Mouse (Mus musculus) kidney, adult 18-20 months (tissue): ENCODE measurements around the gene Gm20388.

Experiments
- DNase-seq: peaks from one replicate; pipeline ENCODE4 v3.0.0; 2021

Gene Gm20388

DNA sequence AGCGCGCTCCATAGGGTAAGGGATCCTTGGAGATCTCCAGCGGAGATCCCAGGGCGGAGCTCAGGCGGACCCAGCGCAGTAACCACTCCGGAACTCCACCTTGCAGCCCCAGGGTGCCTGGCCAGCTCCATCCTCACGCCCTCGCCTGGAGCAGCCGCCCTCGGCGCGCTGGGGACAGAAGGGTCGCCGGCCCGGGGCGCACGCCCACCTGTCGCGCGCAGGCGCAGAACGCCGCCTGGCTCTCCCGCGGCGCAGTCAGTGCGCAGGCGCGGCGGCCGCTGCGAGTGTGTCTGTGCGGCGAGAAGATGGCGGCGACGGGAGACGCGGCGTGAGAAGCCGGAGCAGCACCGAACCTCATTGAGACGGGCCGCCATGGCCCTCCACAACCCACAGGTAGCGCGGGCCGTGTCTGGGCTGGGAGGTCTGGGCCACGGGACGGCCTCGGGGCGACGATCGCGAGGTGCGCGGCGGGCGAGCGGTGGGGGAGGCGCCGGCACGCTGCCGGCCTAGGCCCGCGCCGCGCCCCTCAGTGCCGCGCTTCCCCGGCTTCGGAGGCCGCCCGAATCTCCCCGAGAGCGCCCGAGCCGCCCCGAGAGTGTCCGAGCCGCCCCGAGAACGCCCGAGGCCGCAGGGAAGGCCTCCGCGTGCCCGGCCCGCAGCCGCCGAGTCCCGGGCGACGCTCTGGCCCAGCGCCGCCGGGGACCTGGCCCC is at the start of gene Gm20388:
Gm20388 (plus strand) TSS at position 295 of the 711 bp plus-strand sequence.
- DNase-seq = peak; percentile 96

DNA sequence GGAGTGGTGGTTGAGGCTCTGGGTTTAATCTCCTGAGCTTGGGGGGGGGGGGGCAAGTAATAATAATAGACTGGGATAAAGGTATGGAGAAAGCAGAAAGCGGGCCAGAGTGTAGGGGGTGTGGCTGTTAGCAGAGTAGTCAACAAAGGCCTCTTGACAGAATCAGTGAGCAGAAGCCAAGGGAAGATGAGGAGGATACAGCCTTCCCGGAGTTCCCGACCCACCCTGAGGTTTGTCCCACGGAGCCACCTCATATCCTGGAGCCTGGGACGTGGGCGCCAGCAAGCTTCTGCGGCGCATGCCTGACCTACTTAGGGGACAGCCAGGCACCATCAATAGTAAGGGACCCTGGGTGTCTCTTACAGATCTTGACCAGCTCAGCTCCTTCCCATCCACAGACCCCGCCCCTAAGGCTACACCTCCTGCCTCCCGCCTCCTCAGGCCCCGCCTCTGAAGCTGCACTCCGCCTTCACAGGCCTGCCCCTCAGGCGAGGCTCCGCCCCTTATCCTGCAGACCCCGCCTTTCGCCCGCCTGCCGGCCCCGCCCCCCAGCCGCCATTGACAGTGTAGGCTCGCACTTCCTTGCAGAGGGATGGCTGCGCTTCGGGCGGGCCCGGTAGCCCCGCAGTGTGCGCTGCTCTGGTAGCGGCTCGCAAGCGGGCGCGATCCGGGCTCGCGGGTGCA is 48.8 kb upstream of the Gm20388 start, which contains the start of gene Klhl36:
Klhl36 (plus strand) TSS at position 561 of the 684 bp plus-strand sequence.
- DNase-seq = peak; percentile 99

DNA sequence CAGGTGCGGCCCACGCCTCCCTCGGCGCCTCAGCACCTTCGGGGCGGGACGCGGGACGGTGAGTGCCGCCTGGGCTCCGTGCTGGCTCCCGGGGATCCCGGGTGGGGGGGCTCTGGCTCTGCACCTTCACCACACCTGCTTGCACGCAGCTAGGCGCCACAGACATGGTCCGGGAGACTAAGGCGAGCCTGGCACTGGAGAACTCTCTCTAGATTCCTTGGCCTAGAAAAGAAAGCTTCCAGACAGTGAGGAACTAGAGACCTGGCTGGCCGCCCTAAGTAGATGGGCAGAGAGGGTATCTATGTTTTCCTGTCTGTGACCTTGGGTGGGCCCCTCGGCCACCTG is 48.3 kb upstream of the Gm20388 start:
- DNase-seq = no peak

DNA sequence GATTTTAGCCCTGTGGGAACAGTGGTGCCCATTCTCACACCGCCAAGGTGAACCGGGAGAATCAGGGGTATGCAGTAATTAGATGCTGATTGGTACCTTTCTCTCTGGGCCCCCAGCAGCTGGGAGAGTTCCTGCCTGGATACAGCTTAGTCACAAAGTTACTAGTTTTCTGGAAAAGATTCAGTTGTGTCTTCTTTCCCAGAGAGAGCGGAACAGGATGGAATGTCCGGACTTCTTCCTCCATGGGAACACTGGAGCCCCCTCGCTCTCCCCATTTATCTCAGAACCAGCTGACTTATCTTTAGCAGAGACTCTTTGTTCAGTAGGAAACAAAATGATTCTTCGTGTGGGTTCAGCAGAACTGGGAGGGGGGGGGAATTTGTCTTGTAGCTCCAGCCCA is 47.9 kb upstream of the Gm20388 start:
- DNase-seq = no peak

GRCm38 (mm10) chr8:119869616-119870015 is 41.0 kb upstream of the Gm20388 start:
- DNase-seq = no peak

- no peak for DNase-seq
These were observed 37.5 kb upstream of the Gm20388 start for GRCm38 (mm10) chr8:119873181-119873580.

GRCm38 (mm10) chr8:119881301-119881700 is 29.3 kb upstream of the Gm20388 start:
- DNase-seq = peak; percentile 31

GRCm38 (mm10) chr8:119881917-119882316 is 28.7 kb upstream of the Gm20388 start:
- DNase-seq = no peak

DNA sequence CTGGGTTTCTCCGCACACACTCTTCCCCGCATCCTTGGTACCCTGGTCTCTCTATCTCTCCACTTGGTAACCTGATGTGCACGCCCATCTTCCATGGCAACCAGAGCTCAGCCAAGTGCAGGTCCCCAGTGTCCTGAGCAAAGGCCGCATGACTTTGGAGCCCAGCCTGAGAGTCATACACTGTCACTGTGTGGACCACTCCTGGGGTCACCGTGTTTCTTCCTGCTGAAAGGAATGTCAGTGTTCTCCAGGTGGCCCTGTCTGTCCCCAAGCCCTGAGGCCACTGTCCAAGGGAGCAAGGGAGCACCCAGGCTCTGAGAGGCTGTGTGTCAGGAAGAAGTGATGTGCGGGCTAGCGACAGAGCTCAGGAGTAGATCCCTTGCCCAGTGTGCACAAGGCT is 27.4 kb upstream of the Gm20388 start:
- DNase-seq = peak; percentile 50

- DNase-seq = peak; percentile 76
These were observed 25.0 kb upstream of the Gm20388 start for GRCm38 (mm10) chr8:119885612-119886011.

- peak; percentile 79 for DNase-seq
These were observed 23.5 kb upstream of the Gm20388 start for GRCm38 (mm10) chr8:119887130-119887529.

DNA sequence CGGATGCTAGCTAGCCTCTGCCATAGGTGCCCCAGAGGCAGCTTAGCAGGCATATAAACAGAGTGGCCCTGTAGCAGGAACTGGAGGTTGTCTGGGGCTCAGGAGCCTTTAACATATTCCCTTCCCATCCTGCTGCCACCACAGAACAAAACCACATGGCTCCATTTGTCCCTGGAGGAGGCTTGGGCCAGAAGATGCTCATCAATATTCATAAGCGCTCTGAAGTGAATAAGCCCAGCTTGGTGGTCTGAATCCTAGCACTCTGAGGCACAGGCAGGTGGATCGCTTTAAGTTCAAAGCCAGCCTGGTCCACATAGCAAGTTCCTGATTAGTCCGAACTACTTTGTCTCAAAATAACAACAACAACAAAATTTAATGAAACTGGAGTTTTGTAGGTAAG is 22.6 kb upstream of the Gm20388 start:
- DNase-seq = no peak

- DNase-seq = no peak
These were observed 13.6 kb upstream of the Gm20388 start for GRCm38 (mm10) chr8:119897069-119897468.

DNA sequence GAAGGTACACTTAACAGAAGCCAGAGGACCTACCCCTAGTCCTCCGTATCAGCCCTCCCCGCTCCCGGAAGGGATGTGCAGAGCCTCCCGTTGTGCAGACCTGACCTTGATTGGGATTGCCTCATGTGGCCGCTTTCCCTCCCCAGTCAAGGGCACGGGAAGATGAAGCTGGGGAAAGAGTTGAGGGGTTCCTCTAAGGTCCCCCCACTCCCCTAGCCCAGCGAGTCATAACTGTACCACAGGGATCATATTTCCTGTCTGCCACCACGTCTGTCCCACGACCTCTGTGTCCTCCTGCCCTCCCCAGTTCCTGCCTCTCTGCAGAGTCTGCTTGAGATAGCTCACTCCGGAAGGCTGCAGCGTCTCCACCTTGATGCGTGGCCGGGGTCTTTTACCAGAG is 12.7 kb upstream of the Gm20388 start:
- DNase-seq = no peak

DNA sequence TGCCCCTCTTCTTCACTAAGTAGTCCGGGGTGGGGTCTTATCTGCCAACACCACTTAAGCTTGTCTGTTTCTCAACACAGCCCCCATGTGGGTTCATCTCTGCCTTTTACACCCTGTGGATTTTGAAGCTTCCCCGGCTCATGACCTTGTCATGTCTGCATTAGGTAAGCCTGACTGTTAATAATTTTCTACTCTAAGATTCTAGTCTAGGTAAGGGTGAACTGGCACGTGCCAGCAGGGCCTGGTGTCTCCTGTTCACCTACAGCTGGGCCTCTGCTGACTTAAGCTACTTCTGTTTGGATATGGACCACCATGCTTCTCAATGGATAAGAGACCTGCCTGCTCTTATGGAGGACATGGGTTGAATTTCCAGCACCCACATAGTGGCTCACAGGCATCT is 9.3 kb upstream of the Gm20388 start:
- DNase-seq = peak; percentile 55

- DNase-seq = no peak
These were observed 8.7 kb upstream of the Gm20388 start for GRCm38 (mm10) chr8:119901952-119902351.

DNA sequence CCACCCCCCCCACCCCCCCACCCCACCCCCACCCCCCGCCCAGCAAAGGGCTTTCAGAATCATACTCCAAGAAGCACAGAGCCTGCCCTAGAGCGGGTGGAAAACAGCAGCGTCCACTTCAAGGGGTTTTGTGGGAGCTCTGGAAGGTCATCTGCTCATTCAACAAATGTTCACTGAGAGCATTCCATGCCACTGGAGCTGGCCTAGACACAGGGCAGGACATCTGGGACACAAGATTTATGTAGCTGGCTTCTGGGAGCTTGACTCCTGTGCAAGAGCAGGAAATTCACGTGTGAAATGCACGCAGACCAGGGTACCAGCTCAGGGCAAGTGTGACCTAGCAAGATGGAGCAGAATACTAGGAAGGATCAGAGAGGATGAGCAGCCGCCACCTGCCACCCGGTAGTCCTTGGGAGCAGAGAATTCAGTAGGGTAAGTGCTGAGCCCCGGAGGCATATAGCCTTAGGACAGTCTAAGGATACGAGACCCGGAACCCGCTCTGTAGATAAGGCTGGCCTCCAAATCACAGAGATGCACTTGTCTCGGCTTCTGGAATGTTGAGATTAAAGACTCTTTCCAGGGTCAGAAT is 6.2 kb upstream of the Gm20388 start:
- no peak for DNase-seq

DNA sequence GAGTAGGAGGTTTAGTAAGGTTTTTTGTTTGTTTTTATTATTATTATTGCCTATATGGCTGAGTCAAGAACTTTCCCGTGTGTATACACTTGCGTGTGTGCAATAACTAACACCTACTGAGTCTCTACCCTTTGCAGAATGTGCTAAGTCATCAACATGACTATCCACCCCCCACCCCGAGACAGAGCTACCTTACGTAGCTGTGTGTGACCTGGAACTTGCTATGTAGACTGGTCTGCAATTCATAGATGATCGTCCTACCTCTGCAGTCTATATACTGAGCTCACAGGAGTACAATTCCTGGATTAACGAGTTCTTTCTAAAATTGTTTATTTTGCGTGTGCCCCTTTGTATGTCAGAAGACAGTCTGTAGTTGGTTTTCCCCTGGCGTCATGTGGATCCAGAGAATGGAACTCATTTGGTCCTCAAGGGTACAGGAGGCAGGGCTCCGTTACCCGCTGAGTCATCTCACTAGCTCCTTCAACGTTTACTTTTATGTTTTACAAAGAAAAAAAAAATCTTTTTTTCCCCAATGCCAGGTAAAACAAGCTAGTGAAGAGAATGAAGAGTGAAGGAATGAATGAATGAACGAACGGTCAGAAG is 596 bp upstream of the Gm20388 start, which contains the start of gene Usp10:
Usp10 (plus strand) TSS at position 417 of the 603 bp plus-strand sequence.
- no peak for DNase-seq

- DNase-seq = no peak
These were observed 769 bp downstream of the Gm20388 start for GRCm38 (mm10) chr8:119911258-119911962.

- DNase-seq = no peak
These were observed 2.0 kb downstream of the Gm20388 start for GRCm38 (mm10) chr8:119912643-119913042.

DNA sequence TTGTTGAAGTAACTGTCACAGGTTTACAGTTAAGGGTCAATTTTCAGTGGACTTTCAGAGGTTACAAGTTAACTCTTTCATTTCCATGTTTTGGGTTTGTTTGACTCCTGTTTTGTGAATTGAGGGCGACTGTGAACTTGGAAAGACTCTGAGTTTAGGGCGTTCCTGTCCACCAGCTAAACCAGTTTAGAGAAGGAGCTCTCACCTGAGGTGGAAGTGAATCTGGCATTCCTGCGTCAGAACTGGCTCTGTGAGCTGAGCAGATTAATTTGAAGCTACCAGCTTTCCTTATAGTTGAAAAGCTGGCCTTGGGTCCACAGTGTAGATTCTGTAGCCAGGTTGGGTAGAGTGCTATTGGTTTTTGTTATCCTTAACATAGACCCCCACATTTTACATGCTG is 2.5 kb downstream of the Gm20388 start:
- no peak for DNase-seq

DNA sequence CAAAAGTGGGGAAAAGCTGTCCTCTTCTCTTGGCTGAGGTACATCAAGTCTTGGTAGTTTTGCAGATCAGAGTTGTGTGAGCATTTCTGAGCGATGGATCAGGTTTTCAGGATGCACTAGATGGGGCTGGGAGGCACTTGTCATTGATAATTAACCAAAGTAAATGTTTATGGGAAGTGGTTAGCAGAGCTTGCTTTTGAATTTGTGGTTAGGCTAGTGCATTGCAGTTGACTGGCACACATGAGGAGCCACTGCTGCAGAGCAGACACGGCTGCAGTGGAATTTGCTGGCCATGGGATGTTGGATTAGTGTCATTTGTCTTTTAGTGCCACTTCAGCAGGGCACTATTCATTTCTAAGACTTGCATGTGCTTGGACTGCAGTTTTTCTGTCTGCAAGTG is 3.5 kb downstream of the Gm20388 start:
- no peak for DNase-seq

DNA sequence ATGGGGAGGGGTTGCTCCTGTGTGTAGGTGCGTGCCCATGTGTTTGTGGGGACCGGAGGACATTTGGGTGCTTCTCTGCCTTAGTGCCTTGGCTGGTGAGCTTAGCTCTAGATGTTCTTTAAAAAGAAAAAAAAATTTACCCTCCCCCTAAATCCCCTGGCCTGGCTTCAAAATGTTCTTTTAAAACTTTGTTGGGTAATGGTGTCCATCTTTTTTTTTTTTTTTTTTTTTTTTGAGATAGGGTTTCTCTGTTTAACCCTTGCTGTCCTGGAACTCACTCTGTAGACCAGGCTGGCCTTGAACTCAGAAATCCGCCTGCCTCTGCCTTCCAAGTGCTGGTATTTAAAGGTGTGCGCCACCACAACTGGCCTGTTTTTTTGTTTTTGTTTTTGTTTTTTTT is 4.7 kb downstream of the Gm20388 start:
- DNase-seq = no peak
